Mouse (Mus musculus): Measurements from ENCODE around the gene Cxcr5. TPM values are rescaled to one million over a fixed set of nuclear protein-coding genes. Genes with fewer than 3 reads are reported as not detected.

Gene Cxcr5
- polyA plus RNA-seq, 1 experiment = not detected

GRCm38 (mm10) chr9:44507345-44507744, 54.3 kb downstream of the Cxcr5 start:
- peaks cover 11% of the 10 kb centered on the region; the same call in 1 of the 2 replicates for H3K4me1 ChIP-seq (ENCODE audit: control insufficient read depth, insufficient read depth, low read length)
- no peak overlapping the region for H3K27ac ChIP-seq (ENCODE audit: insufficient read depth, low read length)
- H3K4me3 ChIP-seq (ENCODE audit: insufficient read depth, low read length) = no peak overlapping the region
- no peak for TF ChIP-seq CTCF (IDR thresholded peaks at IDR 0.05; ENCODE audit: borderline replicate concordance, insufficient read depth, low read length)
- no peak for TF ChIP-seq POLR2A (IDR thresholded peaks at IDR 0.05; ENCODE audit: low read depth, low read length)

GRCm38 (mm10) chr9:44506566-44506965, 55.1 kb downstream of the Cxcr5 start:
- TF ChIP-seq POLR2A (IDR thresholded peaks at IDR 0.05; ENCODE audit: low read depth, low read length) = no peak
- TF ChIP-seq CTCF (IDR thresholded peaks at IDR 0.05; ENCODE audit: borderline replicate concordance, insufficient read depth, low read length) = no peak
- H3K27ac ChIP-seq (ENCODE audit: insufficient read depth, low read length) = no peak overlapping the region
- H3K4me3 ChIP-seq (ENCODE audit: insufficient read depth, low read length) = no peak overlapping the region
- peaks cover 11% of the 10 kb centered on the region for H3K4me1 ChIP-seq (ENCODE audit: control insufficient read depth, insufficient read depth, low read length)

GRCm38 (mm10) chr9:44505824-44506467, 55.7 kb downstream of the Cxcr5 start:
- TF ChIP-seq POLR2A (IDR thresholded peaks at IDR 0.05; ENCODE audit: low read depth, low read length) = no peak
- 0 out of 2 replicates have a peak, but pooled peaks have one; percentile 7 for TF ChIP-seq CTCF (IDR thresholded peaks at IDR 0.05; ENCODE audit: borderline replicate concordance, insufficient read depth, low read length)
- Histone ChIP-seq H3K27ac (ENCODE audit: insufficient read depth, low read length) (no peak overlapping the region), H3K4me3 (ENCODE audit: insufficient read depth, low read length) (no peak overlapping the region), H3K4me1 (ENCODE audit: control insufficient read depth, insufficient read depth, low read length) (peaks cover 15% of the 10 kb centered on the region)

GRCm38 (mm10) chr9:44504893-44505823, 56.5 kb downstream of the Cxcr5 start:
- Histone ChIP-seq H3K4me3 (ENCODE audit: insufficient read depth, low read length) (no peak overlapping the region), H3K4me1 (ENCODE audit: control insufficient read depth, insufficient read depth, low read length) (peaks cover 23% of the 10 kb centered on the region), H3K27ac (ENCODE audit: insufficient read depth, low read length) (no peak overlapping the region)
- TF ChIP-seq POLR2A (IDR thresholded peaks at IDR 0.05; ENCODE audit: low read depth, low read length) (no peak), CTCF (IDR thresholded peaks at IDR 0.05; ENCODE audit: borderline replicate concordance, insufficient read depth, low read length) (no peak)

GRCm38 (mm10) chr9:44502006-44502405, 59.7 kb downstream of the Cxcr5 start:
- peak overlapping the region; percentile 72 for H3K27ac ChIP-seq (ENCODE audit: insufficient read depth, low read length)
- H3K4me3 ChIP-seq (ENCODE audit: insufficient read depth, low read length) = peak overlapping the region; percentile 7
- peaks cover 27% of the 10 kb centered on the region for H3K4me1 ChIP-seq (ENCODE audit: control insufficient read depth, insufficient read depth, low read length)
- TF ChIP-seq POLR2A (IDR thresholded peaks at IDR 0.05; ENCODE audit: low read depth, low read length) = no peak
- peak; percentile 82; the same call in 1 of the 2 replicates for TF ChIP-seq CTCF (IDR thresholded peaks at IDR 0.05; ENCODE audit: borderline replicate concordance, insufficient read depth, low read length)

- Histone ChIP-seq H3K4me1 (ENCODE audit: control insufficient read depth, insufficient read depth, low read length) (peaks cover 30% of the 10 kb centered on the region), H3K27ac (ENCODE audit: insufficient read depth, low read length) (peak overlapping the region; percentile 96), H3K4me3 (ENCODE audit: insufficient read depth, low read length) (peak overlapping the region; percentile 7)
- TF ChIP-seq POLR2A (IDR thresholded peaks at IDR 0.05; ENCODE audit: low read depth, low read length) (0 out of 2 replicates have a peak, but pooled peaks have one; percentile 38), CTCF (IDR thresholded peaks at IDR 0.05; ENCODE audit: borderline replicate concordance, insufficient read depth, low read length) (no peak)
These were observed 60.3 kb downstream of the Cxcr5 start for GRCm38 (mm10) chr9:44501206-44501879.

- Histone ChIP-seq H3K4me3 (ENCODE audit: insufficient read depth, low read length) (no peak overlapping the region), H3K4me1 (ENCODE audit: control insufficient read depth, insufficient read depth, low read length) (peaks cover 30% of the 10 kb centered on the region), H3K27ac (ENCODE audit: insufficient read depth, low read length) (peak overlapping the region; percentile 96)
- TF ChIP-seq POLR2A (IDR thresholded peaks at IDR 0.05; ENCODE audit: low read depth, low read length) (no peak), CTCF (IDR thresholded peaks at IDR 0.05; ENCODE audit: borderline replicate concordance, insufficient read depth, low read length) (no peak)
These were observed 61.0 kb downstream of the Cxcr5 start for GRCm38 (mm10) chr9:44500638-44501175.

- Histone ChIP-seq H3K27ac (ENCODE audit: insufficient read depth, low read length) (peak overlapping the region; percentile 96), H3K4me3 (ENCODE audit: insufficient read depth, low read length) (peak overlapping the region; percentile 46; the same call in 1 of the 2 replicates), H3K4me1 (ENCODE audit: control insufficient read depth, insufficient read depth, low read length) (peaks cover 30% of the 10 kb centered on the region)
- no peak for TF ChIP-seq CTCF (IDR thresholded peaks at IDR 0.05; ENCODE audit: borderline replicate concordance, insufficient read depth, low read length)
- TF ChIP-seq POLR2A (IDR thresholded peaks at IDR 0.05; ENCODE audit: low read depth, low read length) = no peak
These were observed 61.5 kb downstream of the Cxcr5 start for GRCm38 (mm10) chr9:44500163-44500533.

Data from embryonic fibroblast, embryonic 13.5 days (primary cell).